Mouse (Mus musculus): ENCODE data around the gene Ptpn6.

The Ptpn6 gene

GRCm38 (mm10) chr6:124755831-124756595, 17.5 kb upstream of the Ptpn6 start, which contains the start of the genes Gm45234 and Atn1:
TSS of gene Gm45234 (minus strand) at chr6:124756021.
TSS of gene Atn1 (minus strand) at chr6:124756524.
- DNase-seq (ENCODE audit: low spot score in 2 of 2) = peak in 1 of 2 experiments; percentile 72

- no peak for DNase-seq (ENCODE audit: low spot score in 2 of 2)
Observed at GRCm38 (mm10) chr6:124755306-124755705, 16.8 kb upstream of the Ptpn6 start.

GRCm38 (mm10) chr6:124753861-124754260, 15.3 kb upstream of the Ptpn6 start:
- no peak for DNase-seq (ENCODE audit: low spot score in 2 of 2)

GRCm38 (mm10) chr6:124750405-124750804, 11.9 kb upstream of the Ptpn6 start:
- no peak for DNase-seq (ENCODE audit: low spot score in 2 of 2)

- no peak for DNase-seq (ENCODE audit: low spot score in 2 of 2)
Observed at GRCm38 (mm10) chr6:124746654-124747632, 8.4 kb upstream of the Ptpn6 start.

GRCm38 (mm10) chr6:124746296-124746605, 7.7 kb upstream of the Ptpn6 start:
- DNase-seq (ENCODE audit: low spot score in 2 of 2) = no peak

- DNase-seq (ENCODE audit: low spot score in 2 of 2) = peak; percentile 93 to 94
Observed at GRCm38 (mm10) chr6:124745490-124746295, 7.2 kb upstream of the Ptpn6 start.

GRCm38 (mm10) chr6:124744755-124745321, 6.3 kb upstream of the Ptpn6 start:
- no peak for DNase-seq (ENCODE audit: low spot score in 2 of 2)

GRCm38 (mm10) chr6:124743647-124744046, 5.1 kb upstream of the Ptpn6 start:
- DNase-seq (ENCODE audit: low spot score in 2 of 2) = no peak

GRCm38 (mm10) chr6:124742839-124743514, 4.5 kb upstream of the Ptpn6 start:
- no peak for DNase-seq (ENCODE audit: low spot score in 2 of 2)

GRCm38 (mm10) chr6:124741842-124742241, 3.3 kb upstream of the Ptpn6 start:
- DNase-seq (ENCODE audit: low spot score in 2 of 2) = no peak

- peak; percentile 86 to 88 for DNase-seq (ENCODE audit: low spot score in 2 of 2)
Observed at GRCm38 (mm10) chr6:124740888-124741761, 2.6 kb upstream of the Ptpn6 start, which contains the start of gene Grcc10. TSS of gene Grcc10 (minus strand) at chr6:124741374.

- DNase-seq (ENCODE audit: low spot score in 2 of 2) = no peak
Observed at GRCm38 (mm10) chr6:124740211-124740887, 1.8 kb upstream of the Ptpn6 start.

- DNase-seq (ENCODE audit: low spot score in 2 of 2) = no peak
Observed at GRCm38 (mm10) chr6:124739231-124739796, 800 bp upstream of the Ptpn6 start.

GRCm38 (mm10) chr6:124737040-124737439, 1.5 kb downstream of the Ptpn6 start:
- DNase-seq (ENCODE audit: low spot score in 2 of 2) = no peak

- no peak for DNase-seq (ENCODE audit: low spot score in 2 of 2)
Observed at GRCm38 (mm10) chr6:124734417-124734816, 4.1 kb downstream of the Ptpn6 start.

GRCm38 (mm10) chr6:124732476-124733370, 5.8 kb downstream of the Ptpn6 start:
- no peak for DNase-seq (ENCODE audit: low spot score in 2 of 2)

GRCm38 (mm10) chr6:124731038-124731437, 7.5 kb downstream of the Ptpn6 start:
- DNase-seq (ENCODE audit: low spot score in 2 of 2) = no peak
